Mouse (Mus musculus) megakaryocyte, adult 5-6 weeks (primary cell): ENCODE measurements around the gene Baz2b. TPM values are rescaled to one million over a fixed set of nuclear protein-coding genes. Genes with fewer than 3 reads are reported as not detected.
A peak's percentile ranks its signal among the peaks of the same experiment; 100 is the strongest.

ENCODE experiments used
- ATAC-seq: 2 replicates; pipeline ENCODE4 v1.8.0; 2016; ENCODE audit warnings: mild to moderate bottlenecking, inconsistent platforms; ENCODE audit not compliant: poor library complexity, severe bottlenecking
- total RNA-seq, 2 experiments: library from RNA; stranded (forward) in 1 of 2; stranded (reverse) in 1 of 2; fragments of 153-499, 151-499 nt in 1 of 2; fragments of 221-1000, 200-1000 nt in 1 of 2; gene quantifications; 2 replicates each; pipeline versions ENCODE4 v1.2.3 to v1.2.4; 2015 to 2017

Gene Baz2b
- total RNA-seq, 2 experiments from 2014 or later, result 87.2 to 129 TPM

DNA sequence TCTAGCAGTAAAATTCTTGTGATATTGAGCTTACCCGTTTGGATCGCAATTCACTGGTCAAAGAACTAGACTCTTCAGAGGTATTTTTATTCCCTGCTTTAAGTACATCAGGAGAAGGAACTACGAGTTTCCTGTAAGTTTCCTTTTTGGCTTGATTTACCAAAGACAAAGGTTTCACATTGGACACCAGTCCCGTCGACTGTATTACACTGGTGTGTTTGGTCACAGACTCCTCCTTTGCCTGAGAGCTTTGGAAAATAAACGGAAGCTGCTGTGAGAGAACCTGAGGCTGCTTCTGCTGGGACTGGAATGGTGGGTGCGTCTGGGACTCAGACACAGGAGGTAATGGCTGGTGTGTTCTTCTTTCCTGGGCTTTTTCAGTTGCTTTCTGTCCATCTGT, 241.0 kb downstream of the Baz2b start:
- no peak for ATAC-seq

DNA sequence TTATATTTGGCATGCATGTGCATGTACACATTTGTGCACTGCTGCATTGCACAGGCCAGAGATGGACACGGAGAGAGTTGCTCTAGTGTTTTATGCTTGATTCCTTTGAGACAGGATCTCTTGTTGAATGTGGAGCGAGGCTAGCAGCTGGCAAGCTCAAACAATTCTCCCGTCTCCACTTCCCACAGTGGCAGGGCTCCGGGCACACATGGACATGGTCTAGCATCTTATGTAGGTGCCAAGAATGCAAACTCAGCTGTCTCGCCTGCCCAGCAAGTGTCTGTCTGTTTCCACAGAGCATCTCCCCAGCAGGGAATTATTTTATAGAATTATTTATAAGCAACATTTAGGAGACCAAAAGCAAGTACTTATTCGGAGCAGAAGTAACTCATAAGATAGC, 243.2 kb downstream of the Baz2b start:
- ATAC-seq, result no peak

DNA sequence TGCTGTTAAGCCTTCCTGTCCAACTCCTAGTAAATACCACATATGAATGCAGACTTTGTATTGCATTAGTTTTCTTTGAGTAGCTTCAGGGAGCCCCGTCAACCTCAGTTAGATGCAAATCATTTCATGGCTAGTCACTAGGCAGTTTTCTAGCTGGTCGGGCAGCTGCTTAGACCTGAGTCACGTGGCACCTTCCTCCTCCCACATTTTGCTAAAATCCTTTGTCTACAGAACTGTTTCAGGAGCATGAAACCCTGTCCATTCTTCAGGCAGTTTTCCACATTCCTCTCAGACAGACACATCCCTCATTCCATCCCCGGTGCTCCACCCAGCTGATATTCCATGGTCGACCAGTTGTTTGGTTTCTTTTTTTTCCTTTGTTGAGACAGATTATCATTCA, 246.6 kb downstream of the Baz2b start:
- no peak for ATAC-seq

DNA sequence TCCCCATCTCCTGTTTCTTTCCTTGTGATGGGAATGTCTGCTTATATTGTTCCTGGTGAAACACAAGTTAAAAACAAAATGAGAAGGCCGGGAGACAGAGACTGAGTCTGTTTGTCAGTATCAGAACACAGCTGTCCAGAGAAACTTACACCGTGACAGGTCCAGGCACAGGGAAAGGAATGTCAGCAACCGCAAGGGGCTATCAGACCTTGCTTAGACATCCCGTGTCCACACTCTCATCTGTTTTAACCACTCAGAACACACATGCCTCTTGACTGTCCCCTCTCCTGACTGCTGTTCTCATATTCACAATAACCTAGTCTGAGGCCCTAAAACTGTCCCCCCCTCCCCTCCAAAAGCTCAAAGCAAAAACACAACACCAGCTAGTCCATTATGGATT, 247.1 kb downstream of the Baz2b start:
- ATAC-seq, result no peak

DNA sequence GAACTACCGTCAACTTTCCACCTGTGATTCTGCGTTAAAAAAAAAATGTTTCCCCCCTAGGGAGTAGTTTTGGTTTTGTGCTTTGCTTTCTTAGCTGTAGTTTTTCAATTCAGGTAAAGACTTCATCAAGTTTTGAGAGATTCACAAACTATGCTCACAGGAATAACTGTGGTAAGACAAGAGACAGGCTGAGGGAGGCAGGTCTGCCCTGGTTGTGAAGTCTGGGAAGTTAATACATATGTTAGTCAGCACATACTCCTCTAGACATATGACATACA, 249.2 kb downstream of the Baz2b start:
- ATAC-seq, result no peak

DNA sequence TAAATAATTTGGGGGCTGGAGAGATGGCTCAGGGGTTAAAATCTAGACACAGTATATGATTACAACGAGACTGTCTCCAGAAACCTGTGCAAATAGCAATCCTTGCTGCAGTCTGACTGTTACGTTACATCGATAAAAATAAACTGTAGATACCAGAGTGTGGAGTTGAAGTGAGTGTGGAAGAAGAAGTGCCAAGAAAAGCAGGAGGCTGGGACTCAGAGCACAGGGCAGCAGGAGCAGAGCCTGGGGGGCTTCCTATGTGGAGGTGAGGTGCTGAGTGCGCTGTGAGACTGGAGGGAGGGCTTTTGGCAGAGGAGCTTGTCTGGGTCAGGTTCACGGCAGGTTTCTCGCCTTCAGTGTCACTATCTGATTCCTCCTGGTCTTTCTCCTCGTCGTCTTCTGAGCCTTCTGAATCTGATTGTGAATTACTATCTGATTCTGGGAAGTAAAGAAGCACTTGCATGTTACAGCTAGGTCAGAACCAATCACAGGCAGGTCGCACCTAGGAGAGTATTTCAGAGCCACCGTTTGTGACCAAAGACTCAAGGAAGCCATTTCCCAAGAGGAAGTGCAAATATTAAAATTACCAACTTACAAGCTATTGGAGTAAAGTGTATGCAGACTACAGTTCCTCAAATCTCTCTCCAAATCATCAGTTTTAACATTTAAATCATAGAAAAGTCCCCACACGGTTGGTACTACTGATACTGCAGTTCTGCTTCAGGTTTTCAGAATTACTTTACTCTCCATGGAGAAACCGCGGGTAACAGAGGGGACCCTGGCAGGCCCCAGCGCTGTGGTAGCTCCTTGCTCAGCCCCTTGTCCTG, 249.8 kb downstream of the Baz2b start:
- ATAC-seq, result peak; percentile 54

DNA sequence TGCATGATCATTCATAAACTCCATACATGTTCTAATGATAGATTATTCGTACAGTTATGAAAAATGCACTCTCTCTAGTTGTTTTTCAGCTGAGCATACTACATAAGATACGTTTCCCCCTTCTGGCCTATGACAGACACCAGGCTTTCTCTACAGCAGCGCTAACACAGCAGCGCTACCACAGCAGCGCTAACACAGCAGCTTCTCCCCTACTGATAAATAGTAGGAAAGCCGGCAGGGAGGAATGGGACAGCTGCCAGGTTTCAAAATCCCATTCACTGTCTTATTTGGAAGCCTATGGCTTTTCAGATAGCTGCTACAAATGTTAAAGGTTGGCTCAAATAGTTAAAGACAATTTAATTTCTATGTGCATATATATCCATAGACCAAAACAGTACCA, 251.1 kb downstream of the Baz2b start:
- no peak for ATAC-seq

GRCm38 (mm10) chr2:59955916-59956315, 253.7 kb downstream of the Baz2b start:
- no peak for ATAC-seq

DNA sequence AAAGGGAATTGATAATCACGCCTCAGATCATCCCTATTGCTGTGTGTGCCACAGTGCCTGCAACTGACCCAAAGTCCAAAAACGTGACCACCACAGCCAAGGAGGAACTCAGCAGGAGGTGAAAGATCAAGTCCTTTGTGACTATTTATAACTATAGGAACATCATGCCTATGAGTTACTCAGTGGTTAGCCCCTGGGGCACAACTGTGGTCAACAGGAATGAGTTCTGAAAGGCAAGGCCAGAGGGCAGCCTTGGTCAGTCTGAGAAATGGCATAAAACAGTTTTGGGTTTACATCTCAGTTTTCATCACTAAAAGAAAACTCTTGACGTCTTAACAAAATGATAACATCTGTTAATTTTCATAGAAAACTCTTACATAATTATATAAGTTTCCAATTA, 254.8 kb downstream of the Baz2b start:
- no peak for ATAC-seq

DNA sequence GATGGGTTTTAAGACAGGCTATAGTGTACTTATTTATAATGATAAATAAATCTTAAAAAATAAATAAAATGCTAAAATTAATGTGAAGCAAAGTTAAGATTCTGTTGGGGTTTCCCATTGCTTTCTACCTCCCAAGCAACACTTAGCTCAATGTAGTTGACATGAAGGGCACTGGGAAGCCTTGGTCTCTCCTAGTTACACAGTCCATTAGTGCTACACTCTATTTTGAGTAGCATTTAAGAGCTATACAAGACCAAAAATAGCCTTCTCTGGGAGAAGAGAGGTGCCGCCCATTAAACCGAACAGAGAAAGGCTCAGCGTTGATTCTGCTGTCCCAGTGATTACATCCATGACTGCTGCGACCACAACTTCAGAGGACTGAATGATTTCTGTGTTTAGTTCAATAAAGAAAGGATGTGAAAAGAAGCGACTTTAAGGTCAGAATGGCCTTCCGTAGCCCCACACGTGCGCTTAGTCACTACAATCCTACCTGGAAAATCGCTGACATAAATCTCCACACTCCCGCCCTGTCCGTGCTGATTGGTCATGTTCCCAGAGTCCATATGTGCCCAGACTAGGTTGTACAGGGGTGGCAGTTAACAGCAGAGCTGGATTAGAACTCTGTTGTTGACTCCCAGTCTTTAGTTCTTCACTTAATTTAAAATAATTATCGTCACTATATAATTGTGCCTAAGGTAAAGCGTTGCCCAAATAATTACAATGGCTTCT, 257.2 kb downstream of the Baz2b start:
- ATAC-seq, result no peak

- ATAC-seq, result no peak
Measured at GRCm38 (mm10) chr2:59951706-59952105, 257.9 kb downstream of the Baz2b start.

DNA sequence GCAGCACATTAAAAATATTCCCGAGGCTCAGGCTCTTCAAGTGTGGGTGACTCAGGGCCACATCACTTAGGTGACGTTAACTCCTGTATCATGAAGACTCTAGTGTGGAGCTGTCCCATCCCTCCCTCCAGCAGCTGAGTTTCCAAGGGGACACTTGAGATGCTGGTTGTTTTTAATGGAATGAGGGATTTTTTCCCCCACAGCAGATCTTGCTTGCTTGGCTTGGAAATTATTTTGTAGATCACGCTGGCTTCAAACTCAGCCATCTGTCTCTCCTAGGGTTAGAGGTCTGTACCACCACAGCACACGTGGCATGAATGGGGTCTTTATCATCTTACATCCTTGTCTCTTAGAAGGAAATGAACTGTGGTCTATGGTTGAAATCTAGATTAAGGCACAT, 258.5 kb downstream of the Baz2b start:
- no peak for ATAC-seq

GRCm38 (mm10) chr2:59936296-59936695, 273.3 kb downstream of the Baz2b start:
- no peak for ATAC-seq

DNA sequence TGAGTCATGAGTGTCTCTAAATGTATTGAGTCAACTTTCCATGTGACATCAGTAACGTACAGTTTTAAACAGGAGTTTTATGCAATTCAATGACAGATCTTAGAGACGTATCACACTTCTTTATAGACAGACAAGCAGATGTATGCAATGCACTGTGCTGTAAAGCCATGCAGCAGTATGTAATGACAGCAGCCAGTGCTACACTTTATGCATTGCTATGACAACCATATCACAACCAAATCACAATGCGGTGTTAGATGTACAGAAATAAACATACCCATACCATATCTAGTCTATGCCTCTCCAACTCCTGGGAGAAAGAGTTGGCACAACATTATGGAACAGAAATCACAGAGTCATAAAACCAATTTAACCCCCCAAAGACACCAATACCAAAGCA, 276.5 kb downstream of the Baz2b start:
- no peak for ATAC-seq

DNA sequence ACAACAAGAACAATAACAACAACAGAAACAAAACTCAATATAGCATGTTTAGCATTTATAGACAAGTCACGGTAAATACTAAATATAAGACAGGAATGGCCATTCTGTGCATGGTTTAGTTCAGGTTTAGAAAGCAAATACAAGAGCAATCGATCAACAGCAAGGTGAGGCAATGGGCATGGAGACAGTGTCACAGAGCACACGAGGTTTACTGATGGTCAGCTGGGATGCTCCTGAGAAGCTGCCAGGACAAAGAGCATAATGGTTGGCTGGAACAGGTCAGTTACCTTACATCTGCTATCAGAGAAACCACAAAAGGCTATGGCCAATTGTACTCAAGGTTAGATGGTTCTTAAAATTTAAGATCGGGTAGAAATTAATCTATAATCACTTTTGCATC, 277.4 kb downstream of the Baz2b start:
- ATAC-seq, result no peak

DNA sequence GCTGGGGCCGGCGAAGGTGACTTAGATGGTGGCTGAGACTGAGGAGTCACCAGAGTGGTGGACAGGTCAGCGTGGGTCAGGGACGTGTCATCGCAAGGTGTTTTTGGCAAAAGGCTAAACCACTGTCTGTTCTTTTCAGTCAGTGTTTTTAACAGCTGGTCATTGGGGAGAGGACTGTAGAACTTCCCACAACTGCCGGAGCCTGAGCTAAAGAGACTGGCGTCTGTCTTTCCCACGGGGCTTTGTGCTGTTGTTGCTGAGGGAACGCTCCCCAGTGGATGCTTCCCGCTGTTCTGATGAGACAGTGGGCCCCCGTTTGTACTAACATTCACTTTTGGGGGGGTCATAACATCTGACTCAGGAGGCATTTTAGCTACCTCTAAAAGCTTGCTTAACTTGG, 296.0 kb downstream of the Baz2b start:
- no peak for ATAC-seq

DNA sequence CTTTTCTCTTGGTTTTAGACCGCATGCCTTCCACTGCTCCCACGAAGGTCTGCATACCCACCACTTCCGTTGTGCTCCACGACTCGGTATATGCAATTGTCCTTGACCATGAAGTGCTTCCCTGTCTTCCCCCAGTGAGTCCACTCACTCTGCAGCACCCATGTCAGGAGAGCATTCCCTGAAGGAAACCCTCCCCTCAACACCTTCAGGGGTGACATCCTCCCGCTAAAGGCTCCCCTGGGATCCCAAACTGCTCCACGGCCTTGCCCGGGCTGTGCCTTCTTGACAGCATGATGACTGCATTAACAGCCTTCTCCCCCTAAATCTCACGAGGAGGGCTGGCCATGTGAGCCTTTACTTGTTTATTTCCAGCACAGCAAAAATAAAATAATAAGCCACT, 301.6 kb downstream of the Baz2b start:
- ATAC-seq, result no peak

DNA sequence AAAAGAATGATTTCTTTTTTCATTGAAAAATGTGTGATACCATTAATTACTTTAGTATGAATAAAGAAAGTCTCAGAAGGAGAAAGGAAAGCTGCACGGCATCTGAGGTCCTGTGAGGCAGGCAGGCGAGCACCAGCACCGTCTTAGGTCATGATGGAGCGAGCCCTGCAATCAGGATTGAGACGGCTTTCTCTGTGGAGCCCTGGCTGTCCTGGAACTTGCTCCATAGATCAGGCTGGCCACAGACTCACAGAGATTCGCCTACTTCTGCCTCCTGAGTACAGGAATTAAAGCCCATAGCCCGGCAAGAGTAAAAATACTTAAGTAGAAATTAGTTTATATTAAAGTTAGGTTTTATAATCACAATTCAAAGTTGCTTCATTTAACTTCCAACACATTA, 305.6 kb downstream of the Baz2b start:
- ATAC-seq, result no peak

DNA sequence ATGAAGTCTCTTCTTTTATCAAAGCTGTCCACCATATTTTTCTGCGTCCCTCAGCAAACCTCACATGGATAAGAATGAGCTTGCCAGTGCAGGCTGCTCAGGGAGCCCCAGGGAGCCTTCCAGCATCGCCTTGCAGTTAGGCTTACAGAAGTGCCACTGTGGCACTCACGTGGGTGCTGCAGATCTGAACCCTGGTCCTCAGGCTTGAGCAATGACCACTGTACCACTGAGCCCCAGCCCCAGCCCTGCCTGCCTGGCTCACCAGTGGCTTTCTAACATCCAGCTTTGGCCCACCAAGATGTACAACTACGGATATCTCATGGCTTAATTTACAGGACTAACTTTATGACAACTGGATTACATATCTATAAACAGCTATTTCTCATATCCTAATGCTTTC, 311.0 kb downstream of the Baz2b start:
- no peak for ATAC-seq

GRCm38 (mm10) chr2:59898105-59898504, 311.5 kb downstream of the Baz2b start:
- no peak for ATAC-seq

- ATAC-seq, result no peak
Measured at GRCm38 (mm10) chr2:59896837-59897236, 312.8 kb downstream of the Baz2b start.

- no peak for ATAC-seq
Measured at GRCm38 (mm10) chr2:59896400-59896799, 313.2 kb downstream of the Baz2b start.

- peak; percentile 89 for ATAC-seq
Measured at GRCm38 (mm10) chr2:59889699-59890098, 319.9 kb downstream of the Baz2b start.
